Mouse (Mus musculus) heart, adult 2 months (tissue): Measurements from ENCODE around the gene Tcta.

ENCODE experiments used
- EP300 ChIP-seq: fragments of 200-500 bp; IDR thresholded peaks from 2 replicates; pipeline ENCODE4 v1.6.1; 2011; ENCODE audit warnings: low read depth, low read length, control low read depth; ENCODE audit not compliant: insufficient read depth
- POLR2A ChIP-seq: fragments of 200-500 bp; IDR thresholded peaks from 2 replicates; pipeline ENCODE4 v1.6.1; 2011; ENCODE audit warnings: mild to moderate bottlenecking, low read depth, low read length, control low read depth; ENCODE audit not compliant: insufficient read depth

DNA sequence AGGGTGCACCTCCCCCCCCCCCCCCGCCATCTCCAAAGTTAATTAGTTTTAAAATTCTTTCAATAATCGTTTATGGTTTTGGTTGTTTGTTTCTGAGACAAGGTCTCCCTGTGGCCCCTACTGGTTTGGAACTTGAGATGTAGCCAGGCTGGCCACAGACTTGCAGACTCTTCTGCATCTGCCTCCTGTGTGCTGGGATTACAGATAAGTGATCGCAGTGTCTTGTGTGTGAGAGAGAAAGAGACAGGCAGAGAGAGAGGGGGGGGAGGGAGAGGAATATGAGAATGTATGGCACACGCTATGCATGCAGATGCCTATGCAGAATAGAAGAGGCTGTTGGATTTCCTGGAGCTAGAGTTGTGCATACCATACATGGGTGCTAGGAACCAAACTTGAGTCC, 43.8 kb upstream of the Tcta start:
- TF ChIP-seq EP300 (no peak), POLR2A (no peak)
